In the genomic region with DNA sequence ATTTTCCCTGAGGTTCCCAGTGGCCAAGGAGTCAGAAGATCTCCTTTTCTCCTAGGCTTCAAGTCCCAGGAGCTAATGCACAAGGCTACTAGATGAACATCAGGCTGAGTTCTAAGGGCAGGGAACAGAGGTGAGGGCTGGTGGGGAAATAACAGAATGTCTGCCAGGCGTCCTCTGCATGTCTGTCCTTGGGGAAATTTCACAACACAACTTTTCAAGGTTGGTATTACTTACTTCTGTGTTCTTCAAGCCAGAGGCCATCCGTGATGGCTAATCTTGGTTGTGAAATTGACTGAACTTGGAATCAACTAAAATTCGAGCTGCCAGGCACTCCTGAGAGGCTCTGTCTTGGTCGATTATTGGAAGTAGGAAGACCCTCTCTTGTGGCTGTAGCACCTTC, we compare ENCODE assay signal across 19 mouse cellular contexts.
"Had no signal": no experiment of that assay in that cellular context is flagged by ENCODE, and none has a peak within 500 bp of the region (broad histone marks: within the 10 kb centered on the region; RNA-seq: fewer than 3 reads in every experiment).

No protein-coding gene starts in this region.

- ATAC-seq: midbrain, embryonic 16.5 days had no signal

- H3K4me1 ChIP-seq: lung, embryonic 15.5 days; midbrain, embryonic 10.5 days had no signal

- H3K27me3 ChIP-seq: lung, embryonic 15.5 days; midbrain, embryonic 12.5 days; neural tube, embryonic 13.5 days had no signal

- H3K36me3 ChIP-seq: lung, embryonic 15.5 days; midbrain, embryonic 10.5 days; midbrain, embryonic 12.5 days; neural tube, embryonic 13.5 days; neural tube, embryonic 15.5 days had no signal

- H3K4me2 ChIP-seq: lung, embryonic 15.5 days; midbrain, embryonic 12.5 days; neural tube, embryonic 13.5 days; neural tube, embryonic 15.5 days had no signal

- H3K4me3 ChIP-seq: lung, embryonic 15.5 days; midbrain, embryonic 10.5 days; midbrain, embryonic 12.5 days; myocyte; neural tube, embryonic 13.5 days; neural tube, embryonic 15.5 days had no signal

- DNase-seq: lung, adult 2 months; lung, postnatal 10 days; lung, postnatal 4 days; midbrain, embryonic 14.5 days; retina, postnatal 1 day; right cerebral cortex, adult 18-20 months; right cerebral cortex, postnatal 25 days; right cerebral cortex, postnatal 4 days; spleen, adult 18-20 months; thymus, adult 18-20 months; thymus, postnatal 14 days; thymus, postnatal 36 days had no signal

- H3K27ac ChIP-seq: lung, embryonic 15.5 days; midbrain, embryonic 10.5 days; midbrain, embryonic 12.5 days; neural tube, embryonic 13.5 days; neural tube, embryonic 15.5 days had no signal

- H3K9ac ChIP-seq: lung, embryonic 15.5 days; midbrain, embryonic 12.5 days; neural tube, embryonic 13.5 days; neural tube, embryonic 15.5 days had no signal

- H3K9me3 ChIP-seq: lung, embryonic 15.5 days; midbrain, embryonic 10.5 days; midbrain, embryonic 12.5 days; neural tube, embryonic 13.5 days; neural tube, embryonic 15.5 days had no signal
